Mouse (Mus musculus): ENCODE results near the gene Wbp11. TPM values are rescaled to one million over a fixed set of nuclear protein-coding genes. Genes with fewer than 3 reads are reported as not detected.

The Wbp11 gene
- 100 to 1,000 TPM; 158 to 169 TPM for total RNA-seq (2023)

DNA sequence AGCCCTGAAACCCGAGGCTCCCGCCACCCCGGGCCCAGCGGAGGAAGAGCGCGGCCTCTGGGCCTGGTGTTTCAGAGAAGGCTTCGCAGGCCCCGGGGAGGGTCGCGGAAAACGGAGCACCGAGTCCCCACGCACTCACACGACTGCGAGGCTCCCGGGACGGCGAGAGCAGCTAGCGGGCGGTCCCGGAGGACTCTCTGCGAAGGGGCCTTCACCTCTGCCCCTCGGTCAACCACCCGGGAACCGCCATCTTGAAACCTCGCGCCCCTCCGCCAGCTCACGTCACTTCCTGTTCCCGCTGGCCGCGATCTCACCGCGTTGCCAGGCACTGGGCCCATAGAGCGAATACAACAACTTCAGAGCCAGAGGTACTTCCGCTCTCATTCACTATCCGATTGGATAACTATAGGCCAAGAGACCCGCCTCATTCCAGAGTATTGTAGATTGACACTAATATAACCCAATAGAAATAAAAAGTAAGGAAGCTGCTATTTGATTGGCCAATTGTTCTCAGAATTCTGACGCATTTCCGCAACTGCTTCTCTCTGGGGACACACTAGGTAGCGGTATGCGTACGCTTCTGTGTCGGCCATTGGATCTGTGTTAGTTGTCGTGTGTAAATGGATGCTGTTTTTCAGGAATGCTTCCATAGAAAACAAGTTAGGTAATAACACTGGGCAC is at the start of gene Wbp11:
TSS of gene Wbp11 (minus strand) at position 353 of the 681 bp plus-strand sequence.

GRCm38 (mm10) chr6:136875670-136876069 is 47.6 kb upstream of the Wbp11 start, which contains the start of gene Mgp:
Gene Mgp (minus strand): TSS chr6:136875823.

GRCm38 (mm10) chr6:136857186-136857872 is 29.3 kb upstream of the Wbp11 start, which contains the start of gene Art4:
Gene Art4 (minus strand): TSS chr6:136857733.

DNA sequence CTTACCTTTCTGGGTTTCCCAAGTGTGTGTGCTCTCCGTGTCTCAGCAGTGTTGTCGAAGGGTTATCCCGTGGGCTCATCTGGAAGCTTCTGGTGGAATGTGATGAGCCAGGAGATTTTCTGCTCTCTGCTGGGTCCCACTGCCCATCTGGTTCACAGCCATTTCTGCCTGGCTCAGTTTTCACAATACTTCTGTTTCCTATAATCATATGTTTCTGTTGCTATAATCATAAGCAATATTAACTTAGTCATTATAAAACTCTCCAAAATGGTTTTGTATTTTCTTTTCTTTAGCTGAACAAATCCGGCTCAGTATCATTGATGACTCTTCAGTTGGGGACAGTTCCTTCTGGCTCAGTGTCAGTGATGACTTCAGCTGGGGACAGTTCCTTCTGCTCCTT is 7.3 kb upstream of the Wbp11 start, which contains the start of gene Smco3:
TSS of gene Smco3 (minus strand) at position 101 of the 400 bp plus-strand sequence.

DNA sequence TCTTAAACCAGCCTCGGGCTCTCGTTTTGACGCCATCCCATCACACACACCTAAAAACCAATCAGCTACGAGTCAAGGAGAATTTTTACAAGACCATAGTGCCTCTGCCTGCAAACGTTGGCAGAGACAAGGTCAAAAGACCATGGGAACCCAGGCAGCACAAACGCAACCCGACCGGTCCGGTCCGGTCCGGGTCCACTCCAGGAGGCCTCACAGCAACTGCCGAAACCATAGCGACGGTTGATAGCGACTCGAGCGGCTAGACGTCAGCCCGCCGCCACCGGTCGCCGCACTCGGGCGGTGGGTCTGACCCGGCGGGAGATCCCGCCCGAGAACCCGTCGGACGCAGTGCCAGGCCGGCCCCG is 535 bp downstream of the Wbp11 start, which contains the start of gene BC049715:
TSS of gene BC049715 (plus strand) at position 111 of the 365 bp plus-strand sequence.

DNA sequence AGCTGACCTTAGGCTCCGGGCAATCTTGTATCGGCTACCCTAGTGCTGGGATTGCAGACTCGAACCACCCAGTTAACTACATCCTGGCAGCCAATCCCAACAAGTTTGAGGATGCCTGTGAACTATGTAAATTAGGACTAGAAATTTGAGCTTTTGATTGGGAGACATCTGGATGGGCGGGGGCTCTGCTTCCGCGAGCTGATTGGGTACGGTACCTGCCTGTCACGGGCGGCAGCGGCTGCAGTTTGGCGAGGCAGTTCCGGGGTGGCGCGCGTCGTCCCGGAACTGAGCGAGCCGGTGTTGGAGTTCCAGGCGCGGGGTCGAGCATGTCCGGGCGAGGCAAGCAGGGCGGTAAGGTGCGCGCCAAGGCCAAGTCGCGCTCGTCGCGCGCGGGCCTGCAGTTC is 20.0 kb downstream of the Wbp11 start, which contains the start of gene H2afj:
TSS of gene H2afj (plus strand) at position 231 of the 404 bp plus-strand sequence.

DNA sequence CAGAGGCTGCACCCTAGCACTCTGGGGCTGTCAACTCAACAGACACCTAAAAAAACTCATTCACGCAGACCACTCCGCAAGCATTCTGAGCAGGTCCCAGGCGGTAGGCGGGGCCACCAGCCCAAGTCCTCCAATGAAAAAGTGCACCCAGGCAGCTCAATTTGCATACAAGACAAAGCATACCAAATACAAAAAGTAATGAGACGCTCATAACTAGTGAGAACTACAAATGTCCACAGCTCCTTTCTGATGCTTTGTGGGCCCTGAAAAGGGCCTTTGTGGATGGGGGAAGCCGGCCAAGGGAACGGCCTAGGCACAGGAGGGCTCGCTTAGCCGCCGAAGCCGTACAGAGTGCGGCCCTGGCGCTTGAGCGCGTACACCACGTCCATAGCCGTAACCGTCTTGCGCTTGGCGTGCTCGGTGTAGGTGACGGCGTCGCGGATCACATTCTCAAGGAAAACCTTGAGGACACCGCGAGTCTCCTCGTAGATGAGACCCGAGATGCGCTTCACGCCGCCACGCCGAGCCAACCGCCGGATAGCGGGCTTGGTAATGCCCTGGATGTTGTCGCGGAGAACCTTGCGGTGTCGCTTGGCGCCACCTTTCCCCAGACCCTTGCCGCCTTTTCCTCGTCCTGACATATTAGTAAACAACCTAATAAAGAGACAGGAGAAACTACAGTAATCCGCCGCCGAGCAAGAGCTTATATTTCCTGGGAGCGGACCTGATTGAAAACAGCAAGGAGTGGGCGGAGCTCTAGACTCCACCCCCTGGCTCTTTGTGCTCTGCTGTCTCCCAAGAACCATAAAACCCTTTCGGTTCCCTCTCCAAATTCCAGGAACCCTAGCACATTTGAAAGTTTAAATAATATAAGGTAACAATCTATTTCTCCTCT is 24.0 kb downstream of the Wbp11 start, which contains the start of gene Hist4h4:
TSS of gene Hist4h4 (minus strand) at position 677 of the 895 bp plus-strand sequence.

GRCm38 (mm10) chr6:136781377-136781986 is 46.6 kb downstream of the Wbp11 start, which contains the start of gene Gucy2c:
Gene Gucy2c (minus strand): TSS chr6:136781765.

Other genes starting within 250 kb of the Wbp11 start
- gene Plbd1, start 166.3 kb downstream of the Wbp11 start, total RNA-seq (2023): 1 to 10 TPM; 2.9 to 5.1 TPM
- gene Gucy2c, start 46.5 kb downstream of the Wbp11 start, total RNA-seq (2023): not detected
- 10 to 100 TPM; 19.9 to 23.3 TPM for gene Hist4h4, start 23.8 kb downstream of the Wbp11 start, total RNA-seq (2023)
- 10 to 100 TPM; 73.5 to 81.5 TPM for gene H2afj, start 20.0 kb downstream of the Wbp11 start, total RNA-seq (2023)
- 1 to 10 TPM; 4.2 to 9.3 TPM for gene BC049715, start 607 bp downstream of the Wbp11 start, total RNA-seq (2023)
- under 1 TPM in 1 of 2 experiments, not detected in 1; 0.41 TPM for gene Smco3, start 7.2 kb upstream of the Wbp11 start, total RNA-seq (2023)
- 1 to 10 TPM; 4.6 to 7.1 TPM for gene Art4, start 29.5 kb upstream of the Wbp11 start, total RNA-seq (2023)
- gene Mgp, start 47.6 kb upstream of the Wbp11 start, total RNA-seq (2023): not detected
- gene Erp27, start 93.9 kb upstream of the Wbp11 start, total RNA-seq (2023): 10 to 100 TPM; 19.5 to 22.2 TPM
- under 1 TPM in 1 of 2 experiments, not detected in 1; 0.09 TPM for gene Pde6h, start 95.6 kb upstream of the Wbp11 start, total RNA-seq (2023)
- 1,000 to 10,000 TPM; 1,038 to 1,047 TPM for gene Arhgdib, start 113.7 kb upstream of the Wbp11 start, total RNA-seq (2023)

All from T-cell, adult 66 days (primary cell).